Mouse (Mus musculus) frontal cortex, postnatal 36 days (tissue): ENCODE results near the gene Dzank1.

Experiments
- DNase-seq, 2 experiments: peaks; one replicate each; pipeline ENCODE4 v3.0.0; 2022; ENCODE audit warnings: low spot score in 2 of 2

Dzank1 gene

DNA sequence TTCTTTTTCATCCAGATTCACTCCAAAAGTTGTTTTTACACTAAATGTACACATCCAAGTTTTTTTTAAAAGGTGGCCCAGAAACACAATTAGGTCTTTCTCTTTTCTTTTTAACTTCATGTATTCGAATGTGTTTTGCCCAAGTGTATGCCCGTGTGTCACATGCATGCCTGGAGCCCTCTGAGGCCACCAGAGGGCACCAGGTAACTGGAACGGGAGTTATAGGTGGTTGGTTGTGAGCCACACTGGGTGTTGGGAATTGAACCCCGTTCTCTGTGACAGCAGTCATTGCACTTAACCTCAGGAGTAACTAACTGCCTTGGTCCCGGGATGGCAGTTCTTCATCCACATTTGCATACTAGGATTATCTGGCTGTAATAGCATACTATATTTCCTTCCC is 60.0 kb downstream of the Dzank1 start:
- DNase-seq, result no peak

DNA sequence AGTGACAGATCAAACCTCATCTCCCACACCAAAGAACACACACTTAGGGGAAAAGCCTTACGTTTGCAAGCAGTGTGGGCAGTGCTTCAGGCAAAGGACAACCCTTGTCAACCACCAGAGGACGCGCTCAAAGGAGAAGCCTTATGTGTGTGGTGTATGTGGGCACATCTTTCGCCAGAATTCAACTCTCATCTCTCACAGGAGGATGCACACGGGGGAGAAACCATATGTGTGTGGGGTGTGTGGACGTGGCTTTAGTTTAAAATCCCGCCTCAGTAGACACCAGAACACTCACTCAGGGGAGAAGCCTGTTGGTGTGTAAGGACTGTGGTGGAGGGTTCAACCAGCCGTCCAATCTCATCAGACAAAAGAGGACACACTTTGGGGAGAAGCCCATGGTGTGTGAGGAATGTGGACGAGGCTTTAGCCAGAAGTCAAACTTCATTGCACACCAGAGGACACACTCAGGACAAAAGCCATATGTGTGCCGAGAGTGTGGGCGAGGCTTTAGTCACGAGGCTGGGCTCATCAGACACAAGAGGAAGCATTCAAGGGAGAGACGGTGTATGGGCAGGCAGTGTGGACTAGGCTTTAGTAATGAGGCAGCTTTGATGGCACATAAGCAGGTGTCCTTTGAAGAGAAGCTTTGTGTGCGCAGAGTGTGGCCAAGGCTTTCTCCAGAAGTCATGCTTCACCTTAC is 61.2 kb downstream of the Dzank1 start:
- DNase-seq, result peak; percentile 50 to 65

DNA sequence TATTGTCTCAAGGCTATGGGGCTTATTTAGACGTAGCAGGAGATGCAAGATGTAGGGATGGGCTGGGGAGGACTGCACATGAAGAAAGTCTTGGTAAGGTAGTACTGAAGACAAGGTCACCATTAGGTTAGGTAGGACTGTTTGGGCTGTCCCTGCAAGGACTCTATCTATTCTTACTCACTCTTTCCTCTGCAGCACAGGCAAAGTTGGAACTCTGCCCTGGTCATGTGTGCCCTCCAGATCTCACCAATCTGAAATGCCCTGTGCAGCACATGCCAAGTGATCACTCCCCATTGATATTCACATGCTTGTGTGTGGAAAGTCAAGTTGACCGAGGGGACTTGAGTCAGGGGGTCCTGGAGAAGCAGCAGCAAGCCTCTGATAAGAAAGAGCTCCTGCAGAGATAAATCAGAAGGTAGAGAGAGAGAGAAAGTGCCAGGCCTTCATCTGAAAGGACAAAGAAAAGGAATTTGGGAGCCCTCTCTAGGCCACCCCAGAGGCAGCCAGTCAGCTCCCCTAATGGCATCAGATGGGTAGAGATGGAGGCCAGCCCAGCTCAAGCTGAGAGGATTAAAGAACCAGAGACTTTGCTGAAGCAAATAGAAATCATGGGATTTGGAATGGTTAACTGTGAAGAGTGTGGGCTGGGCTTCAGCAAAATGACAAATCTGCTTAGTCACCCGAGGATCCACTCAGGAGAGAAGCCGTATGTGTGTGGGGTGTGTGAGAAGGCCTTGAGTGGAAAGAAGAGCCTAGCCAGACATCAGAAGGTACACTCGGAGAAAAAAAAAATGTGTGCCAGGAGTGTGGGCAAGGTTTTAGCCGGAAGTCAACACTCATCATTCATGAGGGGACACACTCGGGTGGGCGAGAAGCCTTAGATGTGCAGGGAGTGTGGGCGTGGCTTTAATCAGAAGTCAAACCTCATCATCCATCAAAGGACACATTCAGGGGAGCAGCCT is 62.1 kb downstream of the Dzank1 start:
- DNase-seq, result peak; percentile 71 to 81

- no peak for DNase-seq
Observed at GRCm38 (mm10) chr2:144464182-144464581, 63.0 kb downstream of the Dzank1 start.

DNA sequence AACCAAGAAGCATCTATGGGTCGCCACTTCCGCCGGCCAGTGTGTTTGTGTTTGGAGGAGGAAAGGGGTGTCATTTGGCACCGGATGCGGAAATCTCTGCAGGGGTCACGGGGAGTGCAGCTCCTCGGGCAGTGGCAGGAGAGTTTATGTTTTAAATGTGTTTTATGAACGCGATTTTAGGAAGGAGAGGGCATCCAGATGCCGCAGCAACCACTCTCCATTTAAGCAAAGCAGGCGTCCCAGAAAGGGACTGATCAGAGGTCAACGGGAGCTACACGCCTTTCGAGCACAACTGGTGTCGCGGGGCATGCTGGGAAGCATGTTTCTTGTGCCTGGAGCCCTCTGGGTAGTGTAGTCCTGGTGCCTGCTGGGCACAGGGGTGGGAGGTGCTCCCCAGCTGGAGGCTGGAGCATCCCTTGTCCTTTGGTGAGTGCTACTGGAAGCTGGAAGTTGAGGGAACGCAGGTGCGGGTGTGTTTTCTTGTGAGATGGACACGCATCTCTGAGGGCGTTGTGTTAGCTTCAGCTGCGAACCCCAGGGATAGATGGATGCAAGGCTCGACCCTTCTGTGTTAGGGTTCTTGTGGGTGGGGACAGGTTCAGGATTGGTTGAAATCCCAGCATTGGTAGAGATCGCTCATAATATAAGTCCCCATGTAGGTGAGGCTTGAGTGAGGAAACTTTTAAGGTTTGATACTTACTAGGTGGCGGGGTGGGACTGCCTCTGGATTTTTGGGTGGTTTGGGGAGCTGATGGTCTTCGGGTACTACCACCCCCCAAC is 68.0 kb downstream of the Dzank1 start:
- peak; percentile 89 to 93 for DNase-seq

- DNase-seq, result no peak
Observed at GRCm38 (mm10) chr2:144458355-144458754, 68.9 kb downstream of the Dzank1 start.

GRCm38 (mm10) chr2:144452364-144453008 is 74.7 kb downstream of the Dzank1 start:
- peak; percentile 77 to 92 for DNase-seq

DNA sequence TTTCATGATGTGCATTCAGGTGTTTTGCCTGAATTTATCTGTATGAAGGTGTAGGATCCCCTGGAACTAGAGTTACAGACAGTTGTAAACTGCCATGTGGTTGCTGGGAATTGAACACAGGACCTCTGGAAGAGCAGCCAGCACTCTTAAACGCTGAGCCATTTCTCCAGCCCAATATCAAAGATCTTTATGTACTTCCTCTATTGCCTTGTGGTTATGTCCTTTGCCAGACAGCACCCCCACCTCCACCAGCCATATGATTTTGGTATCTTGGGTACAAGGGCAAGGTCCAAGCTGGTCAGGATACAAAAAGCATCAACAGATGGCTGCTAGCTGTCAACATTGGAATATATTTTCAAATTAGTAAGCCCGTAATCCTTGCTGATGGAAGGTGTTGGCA is 76.8 kb downstream of the Dzank1 start:
- DNase-seq, result no peak

GRCm38 (mm10) chr2:144446360-144446999 is 80.7 kb downstream of the Dzank1 start:
- no peak for DNase-seq

DNA sequence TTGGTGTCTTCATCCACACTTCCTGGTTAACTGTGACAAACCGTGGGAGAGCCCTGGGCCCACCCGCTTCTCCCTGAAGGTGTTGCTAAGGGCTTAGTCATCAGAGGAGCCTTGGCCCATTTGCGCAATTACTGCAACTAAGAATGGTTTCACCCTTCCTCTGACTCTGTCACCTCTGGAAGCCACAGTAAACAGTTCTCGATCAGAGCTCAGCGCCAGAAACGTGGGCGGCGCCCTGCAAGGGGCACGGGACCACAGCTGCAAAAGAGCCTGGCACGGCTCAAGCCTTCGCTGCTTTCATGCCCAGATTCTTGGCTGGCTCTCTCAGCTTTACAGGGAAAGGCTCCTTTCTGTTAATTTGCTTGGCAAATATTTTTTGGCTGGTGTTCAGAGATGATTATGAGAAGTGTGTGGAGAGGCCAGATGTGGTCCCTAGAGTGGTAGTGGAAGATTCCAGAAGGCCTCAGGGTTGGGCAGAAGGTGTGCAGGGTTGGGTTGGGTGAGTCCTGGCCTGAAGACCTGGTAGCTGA is 85.8 kb downstream of the Dzank1 start:
- DNase-seq, result peak; percentile 58 to 64

GRCm38 (mm10) chr2:144439191-144439700 is 88.0 kb downstream of the Dzank1 start:
- DNase-seq, result no peak

GRCm38 (mm10) chr2:144438424-144438823 is 88.8 kb downstream of the Dzank1 start:
- DNase-seq, result no peak

DNA sequence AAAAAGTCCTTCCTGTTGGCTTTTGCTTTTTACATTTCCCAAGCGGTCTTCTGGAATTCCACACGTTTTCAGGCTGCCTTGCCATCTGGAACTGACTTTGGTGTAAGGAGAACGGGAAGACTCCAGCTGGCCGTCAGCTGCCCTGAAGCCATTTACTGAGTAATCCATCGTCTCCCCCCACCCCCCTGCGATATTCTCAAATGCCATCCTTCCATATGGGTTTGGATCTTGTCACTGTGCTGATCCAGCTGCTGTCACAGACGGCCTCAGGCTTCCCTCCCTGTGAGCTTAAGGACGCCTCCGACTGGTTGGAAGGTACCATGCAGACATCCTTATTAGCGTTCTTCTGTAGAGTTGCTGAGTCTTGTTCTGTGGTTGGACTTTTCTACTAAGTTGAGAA is 91.5 kb downstream of the Dzank1 start:
- peak in 1 of 2 experiments; percentile 41 for DNase-seq

DNA sequence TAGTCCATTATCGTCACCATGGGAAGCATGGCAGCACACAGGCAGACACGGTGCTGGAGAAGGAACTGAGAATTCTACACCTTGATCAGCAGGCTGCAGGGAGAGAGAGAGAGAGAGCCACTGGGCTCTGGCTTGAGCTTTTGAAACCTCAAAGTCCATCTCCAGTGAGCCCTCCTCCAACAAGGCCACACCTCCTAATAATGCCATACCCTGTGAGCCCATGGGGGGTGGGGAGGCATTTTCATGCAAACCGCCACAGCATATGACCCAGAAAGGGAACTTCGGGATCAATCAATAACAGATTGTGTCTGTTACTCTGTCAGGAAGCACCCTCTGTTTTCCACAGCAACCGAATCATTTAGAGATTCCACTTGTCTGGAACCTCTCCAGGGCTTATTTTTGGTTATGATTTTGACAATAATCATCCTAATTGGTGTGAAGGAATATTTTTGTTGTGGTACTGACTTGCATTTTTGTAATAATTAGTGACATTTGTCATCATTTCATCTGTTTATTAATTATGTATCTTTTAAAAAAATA is 95.9 kb downstream of the Dzank1 start:
- DNase-seq, result no peak

- DNase-seq, result no peak
Observed at GRCm38 (mm10) chr2:144429171-144429570, 98.0 kb downstream of the Dzank1 start.

DNA sequence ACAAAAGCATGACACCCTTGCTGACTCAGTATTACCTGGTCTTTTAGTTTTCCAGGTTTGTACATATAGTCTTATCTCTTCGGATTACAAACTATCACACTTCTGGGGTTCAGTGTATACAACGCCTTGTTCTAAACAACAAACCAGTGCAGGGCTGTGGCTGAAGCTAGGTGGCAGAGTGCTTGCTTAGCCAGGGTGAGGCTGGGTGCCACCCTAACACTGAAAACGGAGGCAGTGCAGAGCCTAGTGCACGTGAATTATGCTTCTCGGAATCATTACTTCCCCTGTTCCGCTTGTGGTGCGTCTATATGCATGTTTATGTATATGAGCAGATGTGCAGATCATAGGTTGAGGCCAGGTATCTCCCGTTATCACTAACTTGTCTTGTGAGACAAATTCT is 98.6 kb downstream of the Dzank1 start:
- DNase-seq, result no peak

- DNase-seq, result no peak
Observed at GRCm38 (mm10) chr2:144427852-144428251, 99.4 kb downstream of the Dzank1 start.

GRCm38 (mm10) chr2:144425761-144426160 is 101.5 kb downstream of the Dzank1 start:
- DNase-seq, result no peak

DNA sequence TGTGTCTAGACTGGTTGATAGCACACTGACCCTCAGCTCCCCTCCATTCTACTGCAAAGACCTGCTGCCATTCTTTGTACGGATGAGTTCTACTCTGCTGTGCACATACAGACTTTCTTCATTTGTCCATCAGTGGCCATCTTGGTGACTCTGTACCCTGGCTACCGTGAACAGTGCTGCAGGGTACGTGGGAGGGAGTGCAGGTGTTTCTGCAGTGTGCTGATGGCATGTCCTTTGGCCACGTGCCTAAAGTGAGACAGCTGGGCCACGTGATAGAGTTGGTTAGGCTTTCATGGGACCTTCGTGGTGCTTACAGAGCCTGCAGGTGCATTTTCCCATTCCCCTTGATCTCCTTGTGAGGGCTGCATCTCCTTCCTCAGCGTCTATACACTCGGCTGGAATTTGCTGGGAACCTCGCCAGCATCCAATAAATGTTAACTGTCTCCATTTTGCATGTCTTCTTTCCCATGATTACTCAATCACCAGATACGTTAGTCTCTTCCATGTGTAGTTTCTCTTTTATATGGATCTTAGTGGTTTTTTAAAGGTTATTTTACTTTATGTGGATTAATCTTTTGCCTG is 105.0 kb downstream of the Dzank1 start:
- no peak for DNase-seq
